In the genomic region with DNA sequence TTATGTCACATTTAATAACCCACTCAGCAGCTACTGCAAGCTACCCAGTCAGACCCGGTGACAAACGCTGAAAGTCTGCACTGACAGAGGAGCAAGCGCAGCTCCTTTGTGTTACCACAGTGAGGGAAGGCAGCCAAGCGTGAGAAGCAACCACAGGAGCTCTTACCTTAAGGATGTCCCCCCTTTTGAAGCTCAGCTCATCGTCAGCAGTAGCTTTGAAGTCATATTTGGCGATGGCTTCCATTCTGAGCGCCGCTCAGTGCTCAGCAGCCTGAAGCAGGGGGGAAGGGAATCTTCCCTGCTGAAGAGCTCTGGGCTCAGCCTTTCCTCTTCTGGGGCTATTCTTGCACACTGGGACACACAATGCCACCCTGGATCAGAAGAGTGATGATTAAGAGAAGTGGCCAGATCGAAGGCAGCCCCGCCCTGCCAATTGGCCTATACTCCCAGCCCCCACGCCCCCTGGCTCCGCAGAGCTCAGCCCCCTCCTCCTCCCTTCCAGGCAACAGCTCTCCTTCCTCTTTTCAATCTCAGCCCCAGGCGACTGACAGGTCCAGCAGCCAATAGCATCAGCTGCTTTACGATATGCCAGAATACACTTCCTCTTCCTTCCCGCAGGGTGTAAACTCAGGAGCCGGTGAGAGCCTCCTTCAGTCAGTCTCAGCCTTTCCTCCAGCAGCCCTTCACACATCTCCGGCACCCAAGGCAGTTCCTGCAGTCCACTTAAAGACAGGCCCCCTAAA, we compare ENCODE assay signal across 8 mouse cellular contexts. TPM values are rescaled to one million over a fixed set of nuclear protein-coding genes. Genes with fewer than 3 reads are reported as not detected.
A peak's percentile ranks its signal among the peaks of the same experiment; 100 is the strongest.
DNase-seq lines count a peak whose midpoint lies in the region; ATAC-seq and TF ChIP-seq lines count a peak whose summit lies in the region.

No protein-coding gene starts in this region.

- peaks cover 66% of the 10 kb centered on the region for H3K4me1 ChIP-seq in E14TG2a.4 (replicated peaks; ENCODE audit: low read depth, low read length)
- H3K4me1 ChIP-seq in forebrain, embryonic 15.5 days: peaks cover 46% of the 10 kb centered on the region
- H3K4me1 ChIP-seq in liver, postnatal 0 days (ENCODE audit: insufficient read depth): peaks cover 26% of the 10 kb centered on the region
- H3K4me1 ChIP-seq in neural tube, embryonic 13.5 days (replicated peaks): peaks cover 53% of the 10 kb centered on the region

- H3K36me3 ChIP-seq in E14TG2a.4 (ENCODE audit: insufficient read depth, low read length): peaks cover 43% of the 10 kb centered on the region
- peaks cover 3% of the 10 kb centered on the region; the same call in 1 of the 2 replicates for H3K36me3 ChIP-seq in forebrain, embryonic 15.5 days
- H3K36me3 ChIP-seq in liver, postnatal 0 days (replicated peaks; ENCODE audit: insufficient read depth, low read length): peaks cover 19% of the 10 kb centered on the region; the same call in 1 of the 2 replicates
- peaks cover 16% of the 10 kb centered on the region for H3K36me3 ChIP-seq in neural tube, embryonic 13.5 days

- H3K9me3 ChIP-seq in E14TG2a.4 (ENCODE audit: low read length): no peaks in the 10 kb centered on the region; the same call in 1 of the 2 replicates
- H3K9me3 ChIP-seq in forebrain, embryonic 15.5 days: no peaks in the 10 kb centered on the region
- no peaks in the 10 kb centered on the region for H3K9me3 ChIP-seq in liver, postnatal 0 days (ENCODE audit: low read length)
- no peaks in the 10 kb centered on the region for H3K9me3 ChIP-seq in neural tube, embryonic 13.5 days

- intact Hi-C loops in heart, postnatal 25 days (cut with DNase I): no loop called here

- 2% methylated on average over 16 of the region's 17 CpGs for WGBS in forebrain, embryonic 15.5 days
- 20% methylated on average over 16 of the region's 17 CpGs for WGBS in liver, postnatal 0 days (ENCODE audit: insufficient replicate concordance)
- WGBS in neural tube, embryonic 13.5 days: 4% methylated on average over 17 of the region's 17 CpGs

- H3K27ac ChIP-seq in forebrain, embryonic 15.5 days (replicated peaks): peak overlapping the region; percentile 91
- peak overlapping the region; percentile 81 for H3K27ac ChIP-seq in liver, postnatal 0 days (ENCODE audit: low read depth)
- peak overlapping the region; percentile 93 for H3K27ac ChIP-seq in neural tube, embryonic 13.5 days (replicated peaks)

- H3K27me3 ChIP-seq in E14TG2a.4 (ENCODE audit: insufficient read depth, low read length): no peaks in the 10 kb centered on the region
- H3K27me3 ChIP-seq in forebrain, embryonic 15.5 days: no peaks in the 10 kb centered on the region
- no peaks in the 10 kb centered on the region for H3K27me3 ChIP-seq in liver, postnatal 0 days (ENCODE audit: insufficient read depth, low read length)
- no peaks in the 10 kb centered on the region for H3K27me3 ChIP-seq in neural tube, embryonic 13.5 days

- H3K9ac ChIP-seq in forebrain, embryonic 15.5 days (replicated peaks): peak overlapping the region; percentile 61
- H3K9ac ChIP-seq in liver, postnatal 0 days (replicated peaks): peak overlapping the region; percentile 71
- H3K9ac ChIP-seq in neural tube, embryonic 13.5 days: peak overlapping the region; percentile 82

- peak overlapping the region; percentile 79 for H3K4me3 ChIP-seq in E14TG2a.4 (replicated peaks; ENCODE audit: low read length)
- H3K4me3 ChIP-seq in forebrain, embryonic 15.5 days: peak overlapping the region; percentile 60
- H3K4me3 ChIP-seq in liver, postnatal 0 days (ENCODE audit: low read depth, low read length): peak overlapping the region; percentile 56
- peak overlapping the region; percentile 62 for H3K4me3 ChIP-seq in neural tube, embryonic 13.5 days

- peak; percentile 90 for ATAC-seq in cerebellum, adult (ENCODE audit: insufficient number of reproducible peaks, low FRiP score, low TSS enrichment)
- peak; percentile 98 for ATAC-seq in forebrain, embryonic 15.5 days (replicated peaks)
- ATAC-seq in liver, postnatal 0 days: peak; percentile 87
- peak; percentile 96 for ATAC-seq in neural tube, embryonic 13.5 days (ENCODE audit: low read depth)

- no peak for TF ChIP-seq CTCF in E14TG2a.4 (conservative IDR thresholded peaks at IDR 0.05; ENCODE audit: low read length)
- peak; percentile 18; the same call in 1 of the 2 replicates for TF ChIP-seq CTCF in liver, postnatal 0 days (IDR thresholded peaks at IDR 0.05; ENCODE audit: low read depth)

- peak overlapping the region; percentile 65 for H3K4me2 ChIP-seq in forebrain, embryonic 15.5 days (replicated peaks)
- peak overlapping the region; percentile 87 for H3K4me2 ChIP-seq in liver, postnatal 0 days (ENCODE audit: low read depth, low read length)
- H3K4me2 ChIP-seq in neural tube, embryonic 13.5 days: peak overlapping the region; percentile 88

- peak; percentile 82 for DNase-seq in heart, postnatal 25 days (ENCODE audit: low spot score)
- DNase-seq in layer of hippocampus, adult 11-12 months (ENCODE audit: low spot score): peak; percentile 95
- peak; percentile 83 for DNase-seq in liver, postnatal 0 days
- peak; percentile 93 for DNase-seq in telencephalon, adult 2 months (ENCODE audit: low read depth, low spot score)

- no peak for TF ChIP-seq EP300 in liver, postnatal 0 days (IDR thresholded peaks at IDR 0.05; ENCODE audit: low read depth)

RNA-seq across cellular contexts. Expression of a gene that starts 9.2 kb away (rescaled TPM):
- 180 and 199 TPM in 2 replicates for polyA plus RNA-seq in forebrain, embryonic 15.5 days (2015; fragmentation: Nextera tagmentation; extraction: Ambion mirVana)
- 100 to 1,000 TPM; 107 to 108 TPM for total RNA-seq in heart, postnatal 25 days (2021)
- polyA plus RNA-seq in liver, postnatal 0 days (2015; fragmentation: Nextera tagmentation; extraction: Ambion mirVana): 40.4 and 45.6 TPM in 2 replicates
- 189 and 191 TPM in 2 replicates for polyA plus RNA-seq in neural tube, embryonic 13.5 days (2015; fragmentation: Nextera tagmentation; extraction: Ambion mirVana)

Comparison
In these comparisons a context has a peak if more than half of its experiments do, and no peak if none do; other contexts are left out.
1. Peak in every context shown above with its lines: DNase-seq, ATAC-seq, H3K4me3 ChIP-seq and H3K27ac ChIP-seq.